Mouse (Mus musculus) kidney, embryonic 15.5 days (tissue): ENCODE measurements at regions not wholly inside any gene's neighbourhood (a gene's known extent, or its start where the extent isn't known, plus 50 kb on each side); places are given as distances from the start of the nearest gene placed in this dataset.

Experiments used
- ATAC-seq: fragments of 200-750 bp; cut with Nextera tagmentation; replicated peaks from 2 replicates; pipeline ENCODE4 v1.8.0; 2017; ENCODE audit warnings: moderate TSS enrichment; ENCODE audit not compliant: low FRiP score
- H3K27ac ChIP-seq: fragments of 300-500 bp; sonication (generic); 2 replicates; pipeline ENCODE4 v1.5.1; 2015; ENCODE audit warnings: mild to moderate bottlenecking, inconsistent platforms
- H3K27me3 ChIP-seq: fragments of 300-500 bp; sonication (generic); 2 replicates; pipeline ENCODE4 v1.6.1; 2015; ENCODE audit warnings: inconsistent platforms
- H3K36me3 ChIP-seq: fragments of 300-500 bp; sonication (generic); 2 replicates; pipeline ENCODE4 v1.6.1; 2015; ENCODE audit warnings: inconsistent platforms
- H3K4me1 ChIP-seq: fragments of 300-500 bp; sonication (generic); 2 replicates; pipeline ENCODE4 v1.6.1; 2015; ENCODE audit warnings: inconsistent platforms
- H3K4me2 ChIP-seq: fragments of 300-500 bp; sonication (generic); 2 replicates; pipeline ENCODE4 v1.6.1; 2015; ENCODE audit warnings: moderate library complexity, mild to moderate bottlenecking, inconsistent platforms
- H3K4me3 ChIP-seq: fragments of 300-500 bp; sonication (generic); replicated peaks from 2 replicates; pipeline ENCODE4 v1.5.1; 2015; ENCODE audit warnings: mild to moderate bottlenecking, inconsistent platforms
- H3K9ac ChIP-seq: fragments of 300-500 bp; sonication (generic); 2 replicates; pipeline ENCODE4 v1.6.1; 2015; ENCODE audit warnings: mild to moderate bottlenecking, inconsistent platforms
- H3K9me3 ChIP-seq: fragments of 300-500 bp; sonication (generic); replicated peaks from 2 replicates; pipeline ENCODE4 v1.6.1; 2016; ENCODE audit warnings: inconsistent platforms
- WGBS: fragments of 180-500 bp; shearing (Covaris S2); methylation state at CpG from one replicate; pipeline ENCODE4 v1.1.7; 2015; ENCODE audit warnings: mixed read lengths; 5-methylcytosine and 5-hydroxymethylcytosine counted together

- Histone ChIP-seq H3K36me3 (no peaks in the 10 kb centered on the region), H3K9me3 (no peaks in the 10 kb centered on the region), H3K4me1 (no peaks in the 10 kb centered on the region), H3K4me2 (no peak overlapping the region), H3K4me3 (no peak overlapping the region), H3K9ac (no peak overlapping the region), H3K27me3 (no peaks in the 10 kb centered on the region), H3K27ac (no peak overlapping the region)
- ATAC-seq, result no peak
- 54% methylated on average over 7 of the region's 7 CpGs for WGBS
These were observed 62.3 kb upstream of the Hmga2 start for GRCm38 (mm10) chr10:120538561-120538960.

- no peak for ATAC-seq
- WGBS, result 91% methylated on average over 5 of the region's 5 CpGs
- no peaks in the 10 kb centered on the region for H3K36me3 ChIP-seq
These were observed 52.1 kb upstream of the Hmga2 start for GRCm38 (mm10) chr10:120528406-120528805.

GRCm38 (mm10) chr10:120527951-120528350 lies 51.7 kb upstream of the Hmga2 start:
- no peak for ATAC-seq
- Histone ChIP-seq H3K36me3 (no peaks in the 10 kb centered on the region), H3K27ac (no peak overlapping the region), H3K27me3 (no peaks in the 10 kb centered on the region), H3K9me3 (no peaks in the 10 kb centered on the region), H3K9ac (no peak overlapping the region), H3K4me3 (no peak overlapping the region), H3K4me1 (peaks cover 12% of the 10 kb centered on the region; the same call in 1 of the 2 replicates), H3K4me2 (no peak overlapping the region)
- 89% methylated on average over 6 of the region's 6 CpGs for WGBS

More at GRCm38 (mm10) chr10:120528406-120528805, 52.1 kb upstream of the Hmga2 start:
- Histone ChIP-seq H3K4me1 (peaks cover 12% of the 10 kb centered on the region; the same call in 1 of the 2 replicates), H3K9me3 (no peaks in the 10 kb centered on the region), H3K4me2 (no peak overlapping the region), H3K9ac (no peak overlapping the region), H3K27ac (no peak overlapping the region), H3K27me3 (no peaks in the 10 kb centered on the region), H3K4me3 (no peak overlapping the region)

GRCm38 (mm10) chr10:120526991-120527390 lies 50.7 kb upstream of the Hmga2 start:
- no peak for ATAC-seq
- H3K27ac ChIP-seq, result no peak overlapping the region
- H3K9ac ChIP-seq, result no peak overlapping the region
- no peaks in the 10 kb centered on the region for H3K9me3 ChIP-seq
- H3K4me2 ChIP-seq, result no peak overlapping the region
- H3K36me3 ChIP-seq, result no peaks in the 10 kb centered on the region
- H3K27me3 ChIP-seq, result no peaks in the 10 kb centered on the region
- H3K4me3 ChIP-seq, result no peak overlapping the region
- WGBS, result 61% methylated on average over 6 of the region's 6 CpGs
- peaks cover 12% of the 10 kb centered on the region; the same call in 1 of the 2 replicates for H3K4me1 ChIP-seq
